In genomic region chr7:40799794-40800193, GRCm38 (mm10) we compare ENCODE assay signal across 28 mouse cellular contexts.
"Had no signal": no experiment of that assay in that cellular context is flagged by ENCODE, and none has a peak within 500 bp of the region (broad histone marks: within the 10 kb centered on the region; RNA-seq: fewer than 3 reads in every experiment).

No protein-coding gene starts in this region.

- ATAC-seq: forebrain, embryonic 13.5 days; forebrain, embryonic 14.5 days; forebrain, embryonic 15.5 days; forebrain, embryonic 16.5 days; forebrain, postnatal 0 days had no signal

- H3K27ac ChIP-seq: embryonic facial prominence, embryonic 10.5 days; embryonic facial prominence, embryonic 12.5 days; embryonic facial prominence, embryonic 13.5 days; embryonic facial prominence, embryonic 15.5 days; forebrain, embryonic 10.5 days; forebrain, embryonic 12.5 days; forebrain, embryonic 13.5 days; forebrain, embryonic 15.5 days; gastrocnemius, adult 2 months; heart, adult 2 months had no signal

- H3K4me1 ChIP-seq: embryonic facial prominence, embryonic 13.5 days; embryonic facial prominence, embryonic 15.5 days; forebrain, embryonic 10.5 days; forebrain, embryonic 12.5 days; forebrain, embryonic 13.5 days; forebrain, embryonic 15.5 days had no signal

- H3K4me2 ChIP-seq: embryonic facial prominence, embryonic 12.5 days; embryonic facial prominence, embryonic 13.5 days; embryonic facial prominence, embryonic 15.5 days; forebrain, embryonic 12.5 days; forebrain, embryonic 13.5 days; forebrain, embryonic 15.5 days had no signal

- H3K9ac ChIP-seq: embryonic facial prominence, embryonic 12.5 days; embryonic facial prominence, embryonic 13.5 days; embryonic facial prominence, embryonic 15.5 days; forebrain, embryonic 12.5 days; forebrain, embryonic 13.5 days; forebrain, embryonic 15.5 days; forebrain, postnatal 0 days had no signal

- H3K36me3 ChIP-seq: embryonic facial prominence, embryonic 10.5 days; embryonic facial prominence, embryonic 12.5 days; embryonic facial prominence, embryonic 13.5 days; embryonic facial prominence, embryonic 15.5 days; forebrain, embryonic 10.5 days; forebrain, embryonic 12.5 days; forebrain, embryonic 15.5 days had no signal

- H3K4me3 ChIP-seq: embryonic facial prominence, embryonic 10.5 days; embryonic facial prominence, embryonic 12.5 days; embryonic facial prominence, embryonic 13.5 days; embryonic facial prominence, embryonic 15.5 days; erythroblast, embryonic 14.5 days; forebrain, embryonic 10.5 days; forebrain, embryonic 12.5 days; forebrain, embryonic 13.5 days; forebrain, embryonic 15.5 days; gastrocnemius, adult 2 months; heart, adult 2 months had no signal

- H3K27me3 ChIP-seq: embryonic facial prominence, embryonic 12.5 days; embryonic facial prominence, embryonic 13.5 days; embryonic facial prominence, embryonic 15.5 days; forebrain, embryonic 12.5 days; forebrain, embryonic 13.5 days; forebrain, embryonic 15.5 days had no signal

- H3K9me3 ChIP-seq: embryonic facial prominence, embryonic 10.5 days; embryonic facial prominence, embryonic 12.5 days; embryonic facial prominence, embryonic 13.5 days; embryonic facial prominence, embryonic 15.5 days; forebrain, embryonic 10.5 days; forebrain, embryonic 12.5 days; forebrain, embryonic 13.5 days; forebrain, embryonic 15.5 days had no signal

- DNase-seq: cerebellum, adult 2 months; cerebellum, adult 8-10 months; cerebellum, adult 9-10 months; cerebellum, adult 9-11 months; cerebellum, postnatal 10 days; cerebellum, postnatal 14 days; cerebellum, postnatal 25 days; cerebellum, postnatal 36 days; embryo, embryonic 11 days; forebrain, postnatal 0 days; gastrocnemius, adult 2 months; gastrocnemius, postnatal 10 days; gastrocnemius, postnatal 14 days; gastrocnemius, postnatal 25 days; gastrocnemius, postnatal 36 days; heart, adult 18-20 months; heart, adult 2 months had no signal
